Mouse (Mus musculus) brain, embryonic 14.5 days (tissue): ENCODE data around the gene P3h2.

Experiments
- CTCF ChIP-seq: fragments of 200-500 bp; IDR thresholded peaks from 2 replicates; pipeline ENCODE4 v1.5.1; 2012; ENCODE audit warnings: inconsistent platforms, mild to moderate bottlenecking, moderate library complexity, borderline replicate concordance; ENCODE audit not compliant: insufficient read depth, insufficient read length; ENCODE audit errors: extremely low read depth
- POLR2A ChIP-seq: fragments of 200-500 bp; IDR thresholded peaks from 2 replicates; pipeline ENCODE4 v1.6.1; 2012; ENCODE audit warnings: mild to moderate bottlenecking, inconsistent platforms, borderline replicate concordance; ENCODE audit not compliant: poor library complexity, insufficient read depth, insufficient read length, severe bottlenecking; ENCODE audit errors: extremely low read depth

DNA sequence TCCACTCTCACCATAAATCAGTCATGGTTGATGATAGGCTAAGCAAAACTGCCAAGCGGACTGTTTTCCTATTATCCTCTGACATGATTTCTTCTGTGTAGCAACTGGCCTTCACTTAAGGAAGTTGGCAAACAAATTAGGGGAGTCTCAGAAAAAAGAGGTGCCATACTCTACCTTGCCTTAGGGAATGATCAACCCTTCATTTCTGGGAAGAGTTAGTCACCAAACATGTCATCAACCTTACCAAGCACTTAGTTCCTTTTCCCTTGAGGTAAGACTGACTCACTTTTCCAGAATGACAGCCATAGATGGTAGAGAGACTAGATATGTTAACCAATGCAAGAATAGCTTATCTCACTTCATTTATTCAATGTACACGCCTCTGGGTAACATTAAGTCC is 171.4 kb downstream of the P3h2 start:
- no peak for TF ChIP-seq CTCF
- no peak for TF ChIP-seq POLR2A
